Comparison of ENCODE assay signal across 8 mouse cellular contexts in genomic region chr6:128479463-128480454, GRCm38 (mm10). TPM values are rescaled to one million over a fixed set of nuclear protein-coding genes. Genes with fewer than 3 reads are reported as not detected.
DNase-seq lines count a peak whose midpoint lies in the region; ATAC-seq and TF ChIP-seq lines count a peak whose summit lies in the region.

No protein-coding gene starts in this region.

- H3K36me3 ChIP-seq in ES-E14 (ENCODE audit: control insufficient read depth, insufficient read depth, low read length, poor library complexity, severe bottlenecking): no peaks in the 10 kb centered on the region; the same call in 1 of the 2 replicates
- no peaks in the 10 kb centered on the region for H3K36me3 ChIP-seq in forebrain, embryonic 15.5 days
- no peaks in the 10 kb centered on the region for H3K36me3 ChIP-seq in liver, postnatal 0 days (replicated peaks; ENCODE audit: insufficient read depth, low read length)
- no peaks in the 10 kb centered on the region for H3K36me3 ChIP-seq in neural tube, embryonic 14.5 days (ENCODE audit: control insufficient read depth, insufficient read depth, low read length)
- H3K36me3 ChIP-seq in testis, adult 2 months (ENCODE audit: control insufficient read depth, insufficient read depth, low read length): no peaks in the 10 kb centered on the region

- H3K9ac ChIP-seq in ES-E14 (ENCODE audit: insufficient read depth, low read depth, low read length, poor library complexity, severe bottlenecking): no peak overlapping the region
- H3K9ac ChIP-seq in forebrain, embryonic 15.5 days (replicated peaks): no peak overlapping the region
- no peak overlapping the region for H3K9ac ChIP-seq in liver, postnatal 0 days (replicated peaks)
- no peak overlapping the region for H3K9ac ChIP-seq in neural tube, embryonic 14.5 days (replicated peaks; ENCODE audit: low read depth, low read length)

- H3K4me3 ChIP-seq in ES-E14 (ENCODE audit: insufficient read depth in 1 of 2, low read depth in 1 of 2, low read length in 2 of 2, poor library complexity in 1 of 2, severe bottlenecking in 1 of 2): peak overlapping the region; percentile 36 to 47
- H3K4me3 ChIP-seq in forebrain, embryonic 15.5 days: peak overlapping the region; percentile 1; the same call in 1 of the 2 replicates
- no peak overlapping the region for H3K4me3 ChIP-seq in liver, postnatal 0 days (ENCODE audit: low read depth, low read length)
- H3K4me3 ChIP-seq in neural tube, embryonic 14.5 days (ENCODE audit: low read depth, low read length): no peak overlapping the region
- no peak overlapping the region for H3K4me3 ChIP-seq in testis, adult 2 months (ENCODE audit: control insufficient read depth, low read depth, low read length)

- peak; percentile 99 for TF ChIP-seq CTCF in liver, postnatal 0 days (IDR thresholded peaks at IDR 0.05; ENCODE audit: low read depth)
- peak; percentile 99 for TF ChIP-seq CTCF in testis, adult 2 months (IDR thresholded peaks at IDR 0.05; ENCODE audit: control insufficient read depth, insufficient read depth, insufficient replicate concordance, low read depth, low read length)

- in situ Hi-C loops in ES-E14 (cut with MboI; ENCODE audit: low sequenced_read_pairs in 2 of 2, unreplicated experiment in 2 of 2): no loop called here

- no peaks in the 10 kb centered on the region for H3K9me3 ChIP-seq in ES-E14 (ENCODE audit: control insufficient read depth, insufficient read depth, low read depth, low read length)
- H3K9me3 ChIP-seq in forebrain, embryonic 15.5 days: no peaks in the 10 kb centered on the region
- no peaks in the 10 kb centered on the region for H3K9me3 ChIP-seq in liver, postnatal 0 days (ENCODE audit: low read length)
- no peaks in the 10 kb centered on the region for H3K9me3 ChIP-seq in neural tube, embryonic 14.5 days (ENCODE audit: control insufficient read depth, low read length)

- no peak for TF ChIP-seq EP300 in liver, postnatal 0 days (IDR thresholded peaks at IDR 0.05; ENCODE audit: low read depth)

- no peak overlapping the region for H3K4me2 ChIP-seq in forebrain, embryonic 15.5 days (replicated peaks)
- H3K4me2 ChIP-seq in liver, postnatal 0 days (ENCODE audit: low read depth, low read length): peak overlapping the region; percentile 54
- H3K4me2 ChIP-seq in neural tube, embryonic 14.5 days (ENCODE audit: low read depth, low read length): 0 out of 2 replicates have a peak overlapping the region, but pooled peaks have one; percentile 9

- TF ChIP-seq POLR2A in testis, adult 2 months (IDR thresholded peaks at IDR 0.05; ENCODE audit: control insufficient read depth, low read depth, low read length): no peak

- 19% methylated on average over 26 of the region's 26 CpGs for WGBS in forebrain, embryonic 15.5 days
- 17% methylated on average over 25 of the region's 26 CpGs for WGBS in liver, postnatal 0 days (ENCODE audit: insufficient replicate concordance)
- 21% methylated on average over 26 of the region's 26 CpGs for WGBS in neural tube, embryonic 14.5 days

- peak; percentile 91 for ATAC-seq in forebrain, embryonic 15.5 days (replicated peaks)
- ATAC-seq in liver, postnatal 0 days: peak; percentile 91
- ATAC-seq in neural tube, embryonic 14.5 days (ENCODE audit: low read depth): peak; percentile 94

- peak overlapping the region; percentile 51; the same call in 1 of the 2 replicates for H3K27ac ChIP-seq in ES-E14 (ENCODE audit: insufficient read depth, low read depth, low read length, poor library complexity, severe bottlenecking)
- H3K27ac ChIP-seq in forebrain, embryonic 15.5 days (replicated peaks): no peak overlapping the region
- H3K27ac ChIP-seq in liver, postnatal 0 days (ENCODE audit: low read depth): no peak overlapping the region
- no peak overlapping the region for H3K27ac ChIP-seq in neural tube, embryonic 14.5 days (ENCODE audit: low read depth, low read length)
- no peak overlapping the region for H3K27ac ChIP-seq in testis, adult 2 months (ENCODE audit: control insufficient read depth, insufficient read depth, low read depth, low read length)

- intact Hi-C loops in heart, postnatal 25 days (cut with DNase I): loop anchor here (1.0 to 5.0 kb wide), 2 partner anchors 33 to 162 kb away; no protein-coding TSS in a partner anchor

- H3K4me1 ChIP-seq in ES-E14 (ENCODE audit: control insufficient read depth in 2 of 2, insufficient read depth in 2 of 2, low read length in 2 of 2, poor library complexity in 1 of 2): peaks cover 0 to 17% of the 10 kb centered on the region in 2 experiments; a peak in 2 of 4 replicates
- H3K4me1 ChIP-seq in forebrain, embryonic 15.5 days: no peaks in the 10 kb centered on the region
- peaks cover 2% of the 10 kb centered on the region; the same call in 1 of the 2 replicates for H3K4me1 ChIP-seq in liver, postnatal 0 days (ENCODE audit: insufficient read depth)
- no peaks in the 10 kb centered on the region for H3K4me1 ChIP-seq in neural tube, embryonic 14.5 days (ENCODE audit: control insufficient read depth, insufficient read depth, low read length)
- H3K4me1 ChIP-seq in testis, adult 2 months (ENCODE audit: control insufficient read depth, insufficient read depth, low read length): peaks cover 5% of the 10 kb centered on the region

- peak; percentile 99 for DNase-seq in ES-E14 (ENCODE audit: low read depth, low spot score)
- peak; percentile 94 for DNase-seq in cerebellum, adult 11 months
- DNase-seq in heart, postnatal 25 days (ENCODE audit: low spot score): peak; percentile 81
- DNase-seq in layer of hippocampus, adult 11-12 months (ENCODE audit: low spot score): peak; percentile 98
- DNase-seq in liver, postnatal 0 days: peak; percentile 97

- no peaks in the 10 kb centered on the region for H3K27me3 ChIP-seq in forebrain, embryonic 15.5 days
- H3K27me3 ChIP-seq in liver, postnatal 0 days (ENCODE audit: insufficient read depth, low read length): no peaks in the 10 kb centered on the region
- H3K27me3 ChIP-seq in neural tube, embryonic 14.5 days (ENCODE audit: control insufficient read depth, insufficient read depth, low read length): no peaks in the 10 kb centered on the region
- no peaks in the 10 kb centered on the region for H3K27me3 ChIP-seq in testis, adult 2 months (ENCODE audit: control insufficient read depth, insufficient read depth, low read length)

TF ChIP-seq in ES-E14, 5 proteins besides CTCF, POLR2A, EP300 and RAD21:
- TF ChIP-seq ZC3H11A (IDR thresholded peaks at IDR 0.05; ENCODE audit: borderline replicate concordance, low read depth, low read length) (peak; percentile 95), ZNF384 (IDR thresholded peaks at IDR 0.05; ENCODE audit: low read depth, low read length) (no peak), HCFC1 (IDR thresholded peaks at IDR 0.05; ENCODE audit: borderline replicate concordance, insufficient read depth, low read length) (peak; percentile 63; the same call in 1 of the 2 replicates), CHD2 (IDR thresholded peaks at IDR 0.05; ENCODE audit: low read depth, low read length) (0 out of 2 replicates have a peak, but pooled peaks have one; percentile 21), MAFK (IDR thresholded peaks at IDR 0.05; ENCODE audit: insufficient read depth, low read depth, low read length) (no peak)

RNA-seq across cellular contexts. Expression of gene Fkbp4, which starts 41.3 kb away (rescaled TPM):
- total RNA-seq in ES-E14 (2012; rRNA removed): 396 and 408 TPM in 2 replicates
- polyA plus RNA-seq in forebrain, embryonic 15.5 days (2015; fragmentation: Nextera tagmentation; extraction: Ambion mirVana): 431 and 436 TPM in 2 replicates
- total RNA-seq in heart, postnatal 25 days (2021): 100 to 1,000 TPM; 368 to 372 TPM
- 79.9 and 80.2 TPM in 2 replicates for polyA plus RNA-seq in liver, postnatal 0 days (2015; fragmentation: Nextera tagmentation; extraction: Ambion mirVana)
- polyA plus RNA-seq in neural tube, embryonic 14.5 days (2014; fragmentation: Nextera tagmentation; extraction: Ambion mirVana): 277 and 319 TPM in 2 replicates
- polyA plus RNA-seq in testis, adult 2 months (2012; rRNA removed): 342 and 357 TPM in 2 replicates

RNA-seq across cellular contexts. Expression of gene Pzp, which starts 46.8 kb away (rescaled TPM):
- 1.7 and 2.5 TPM in 2 replicates for total RNA-seq in ES-E14 (2012; rRNA removed)
- 0.14 TPM in 1 of 2 replicates, not detected in the other for polyA plus RNA-seq in forebrain, embryonic 15.5 days (2015; fragmentation: Nextera tagmentation; extraction: Ambion mirVana)
- total RNA-seq in heart, postnatal 25 days (2021): 1 to 10 TPM; 1.5 to 1.7 TPM
- polyA plus RNA-seq in liver, postnatal 0 days (2015; fragmentation: Nextera tagmentation; extraction: Ambion mirVana): 1,244 and 1,400 TPM in 2 replicates
- 0.12 and 0.43 TPM in 2 replicates for polyA plus RNA-seq in neural tube, embryonic 14.5 days (2014; fragmentation: Nextera tagmentation; extraction: Ambion mirVana)
- 0.45 and 2.0 TPM in 2 replicates for polyA plus RNA-seq in testis, adult 2 months (2012; rRNA removed)

RNA-seq across cellular contexts. Expression of gene Itfg2, which starts 55.0 kb away (rescaled TPM):
- total RNA-seq in ES-E14 (2012; rRNA removed): 33.4 and 38.3 TPM in 2 replicates
- 35.5 and 40.5 TPM in 2 replicates for polyA plus RNA-seq in forebrain, embryonic 15.5 days (2015; fragmentation: Nextera tagmentation; extraction: Ambion mirVana)
- total RNA-seq in heart, postnatal 25 days (2021): 10 to 100 TPM; 17.1 to 18.8 TPM
- 5.6 and 7.7 TPM in 2 replicates for polyA plus RNA-seq in liver, postnatal 0 days (2015; fragmentation: Nextera tagmentation; extraction: Ambion mirVana)
- polyA plus RNA-seq in neural tube, embryonic 14.5 days (2014; fragmentation: Nextera tagmentation; extraction: Ambion mirVana): 42.9 and 45.9 TPM in 2 replicates
- 13.8 and 15.7 TPM in 2 replicates for polyA plus RNA-seq in testis, adult 2 months (2012; rRNA removed)

Comparison
In these comparisons a context has a peak if more than half of its experiments do, and no peak if none do; other contexts are left out.
1. H3K4me3 ChIP-seq: peak in ES-E14 (2 of 2) and forebrain, embryonic 15.5 days (single experiment); none in liver, postnatal 0 days (single experiment), neural tube, embryonic 14.5 days (single experiment) and testis, adult 2 months (single experiment).
2. RNA of gene Pzp, which starts 46.8 kb away (polyA plus RNA-seq): 1,244 to 1,400 TPM in liver, postnatal 0 days; 0.45 to 2.0 TPM in testis, adult 2 months, 0.12 to 0.43 TPM in neural tube, embryonic 14.5 days and 0.14 TPM in forebrain, embryonic 15.5 days; every median in the first group is over 100 times any median in the second.
3. Peak in every context shown above with its lines, with median percentiles within 50 percentile points of each other: DNase-seq and ATAC-seq.